Mouse (Mus musculus) left cerebral cortex, postnatal 36 days (tissue): Measurements from ENCODE around the gene Zc3h7b. TPM values are rescaled to one million over a fixed set of nuclear protein-coding genes. Genes with fewer than 3 reads are reported as not detected.
A peak's percentile ranks its signal among the peaks of the same experiment; 100 is the strongest.
"Not testable (repeated sequence)": the region's sequence is repeated elsewhere in the genome, so short reads cannot be mapped to it uniquely, and the experiment has no call there.

Source experiments
- DNase-seq, 2 experiments: peaks; one replicate each; pipeline ENCODE4 v3.0.0; 2021 to 2022; ENCODE audit warnings: low spot score in 2 of 2, mixed read lengths in 1 of 2
- intact Hi-C: fragments of 180-260 bp; cut with DNase I; formaldehyde crosslinking; loops from one replicate; pipeline ENCODE4 v1.15.1; 2025
- total RNA-seq, 2 experiments: library from RNA; stranded (reverse); gene quantifications; 2 replicates each; pipeline ENCODE4 v1.2.3; 2021

Zc3h7b gene
- total RNA-seq, 2 experiments from 2014 or later, result 177 to 182 TPM

- intact Hi-C loops, result no loop called here
These were observed 14.8 kb upstream of the Zc3h7b start for GRCm38 (mm10) chr15:81729792-81730635.

GRCm38 (mm10) chr15:81735075-81735474 is 9.8 kb upstream of the Zc3h7b start:
- DNase-seq, result no peak
- intact Hi-C loops, result no loop called here

More at GRCm38 (mm10) chr15:81729792-81730635, 14.8 kb upstream of the Zc3h7b start:
- peak; percentile 99 for DNase-seq

- DNase-seq, result no peak
- intact Hi-C loops, result no loop called here
These were observed 5.6 kb upstream of the Zc3h7b start for GRCm38 (mm10) chr15:81739296-81739695.

GRCm38 (mm10) chr15:81739924-81740323 is 4.9 kb upstream of the Zc3h7b start:
- DNase-seq, result no peak
- intact Hi-C loops, result no loop called here

- DNase-seq, intact Hi-C loops: not testable (repeated sequence)
These were observed 2.5 kb upstream of the Zc3h7b start for GRCm38 (mm10) chr15:81742368-81742767.

GRCm38 (mm10) chr15:81745601-81746114 is 801 bp downstream of the Zc3h7b start:
- intact Hi-C loops, result loop anchor here (2.0 kb wide), 1 partner anchor 57 kb away; the partner anchor contains the start of gene Tef
- DNase-seq, result peak; percentile 57 to 64

GRCm38 (mm10) chr15:81749742-81750141 is 4.9 kb downstream of the Zc3h7b start:
- DNase-seq, result no peak
- intact Hi-C loops, result no loop called here

GRCm38 (mm10) chr15:81753669-81754068 is 8.8 kb downstream of the Zc3h7b start:
- intact Hi-C loops, result no loop called here

GRCm38 (mm10) chr15:81758701-81759100 is 13.8 kb downstream of the Zc3h7b start:
- intact Hi-C loops, result no loop called here
- DNase-seq, result no peak

More at GRCm38 (mm10) chr15:81753669-81754068, 8.8 kb downstream of the Zc3h7b start:
- DNase-seq, result no peak

- no peak for DNase-seq
- intact Hi-C loops, result no loop called here
These were observed 14.7 kb downstream of the Zc3h7b start for GRCm38 (mm10) chr15:81759542-81759941.

GRCm38 (mm10) chr15:81760361-81761079 is 15.7 kb downstream of the Zc3h7b start:
- intact Hi-C loops, result no loop called here
- no peak for DNase-seq

GRCm38 (mm10) chr15:81761381-81761780 is 16.5 kb downstream of the Zc3h7b start:
- intact Hi-C loops, result no loop called here
- no peak for DNase-seq

- no peak for DNase-seq
These were observed 17.1 kb downstream of the Zc3h7b start for GRCm38 (mm10) chr15:81761959-81762358.

GRCm38 (mm10) chr15:81764573-81764972 is 19.7 kb downstream of the Zc3h7b start:
- DNase-seq, result no peak
- intact Hi-C loops, result no loop called here

More at GRCm38 (mm10) chr15:81761959-81762358, 17.1 kb downstream of the Zc3h7b start:
- intact Hi-C loops, result no loop called here

- intact Hi-C loops, result no loop called here
These were observed 20.8 kb downstream of the Zc3h7b start for GRCm38 (mm10) chr15:81765651-81766050.

GRCm38 (mm10) chr15:81766439-81766838 is 21.6 kb downstream of the Zc3h7b start:
- no peak for DNase-seq
- intact Hi-C loops, result no loop called here

More at GRCm38 (mm10) chr15:81765651-81766050, 20.8 kb downstream of the Zc3h7b start:
- no peak for DNase-seq

- intact Hi-C loops, result no loop called here
- no peak for DNase-seq
These were observed 24.2 kb downstream of the Zc3h7b start for GRCm38 (mm10) chr15:81769037-81769436.

GRCm38 (mm10) chr15:81772431-81773120 is 27.7 kb downstream of the Zc3h7b start:
- intact Hi-C loops, result no loop called here
- DNase-seq, result no peak

- DNase-seq, result no peak
- intact Hi-C loops, result no loop called here
These were observed 29.8 kb downstream of the Zc3h7b start for GRCm38 (mm10) chr15:81774505-81775171.
